8 mouse cellular contexts compared by ENCODE assay signal in the genomic region with DNA sequence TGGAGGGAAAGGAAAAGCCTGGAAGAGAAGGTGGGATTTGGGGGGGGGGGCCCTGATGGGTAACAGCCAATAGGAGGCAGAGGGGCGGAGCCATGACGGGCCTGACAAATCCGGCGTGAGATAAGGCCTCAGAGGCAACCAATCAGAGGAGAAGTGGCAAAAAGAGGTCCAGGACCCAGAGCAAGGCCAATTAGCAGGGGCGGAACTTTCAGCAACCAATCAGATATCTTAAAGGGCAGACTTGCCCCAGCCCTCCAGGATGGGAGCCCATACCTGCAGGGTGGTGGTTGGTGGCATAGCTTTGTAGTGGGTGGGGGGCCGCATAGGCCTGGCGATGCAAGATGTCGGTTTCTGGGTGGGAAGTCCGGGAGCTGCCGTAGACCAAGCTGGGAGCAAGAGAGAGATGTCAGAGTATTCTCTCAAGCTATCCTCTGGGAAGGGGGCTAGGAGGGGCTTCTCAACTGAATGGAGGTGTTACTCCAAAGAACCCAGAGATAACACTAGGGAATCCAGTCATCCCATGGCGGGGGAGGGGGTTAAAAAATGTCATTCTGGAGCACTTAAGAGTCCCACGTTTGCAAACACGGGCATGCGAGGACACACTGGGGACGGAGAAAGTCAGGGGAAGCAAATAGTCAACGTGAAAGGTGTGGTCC. TPM values are rescaled to one million over a fixed set of nuclear protein-coding genes. Genes with fewer than 3 reads are reported as not detected.
A peak's percentile ranks its signal among the peaks of the same experiment; 100 is the strongest.
DNase-seq lines count a peak whose midpoint lies in the region; ATAC-seq and TF ChIP-seq lines count a peak whose summit lies in the region.

No protein-coding gene starts in this region.

- WGBS in embryonic facial prominence, embryonic 11.5 days: 1% methylated on average over 16 of the region's 16 CpGs
- WGBS in limb, embryonic 13.5 days: 3% methylated on average over 16 of the region's 16 CpGs
- 4% methylated on average over 16 of the region's 16 CpGs for WGBS in midbrain, embryonic 16.5 days

- TF ChIP-seq CTCF in testis, adult 2 months (IDR thresholded peaks at IDR 0.05; ENCODE audit: control insufficient read depth, insufficient read depth, insufficient replicate concordance, low read depth, low read length): no peak

- peak; percentile 35 to 47 for DNase-seq in B cell, adult 2 months
- DNase-seq in adrenal gland, postnatal 14 days: peak; percentile 91
- peak; percentile 94 for DNase-seq in embryonic facial prominence, embryonic 11.5 days (ENCODE audit: low spot score)
- peak; percentile 76 to 83 for DNase-seq in heart, adult 18-20 months
- peak; percentile 39 for DNase-seq in kidney, adult 18-20 months

- H3K4me1 ChIP-seq in embryonic facial prominence, embryonic 11.5 days (ENCODE audit: control insufficient read depth, insufficient read depth, low read length): peaks cover 5% of the 10 kb centered on the region; the same call in 1 of the 2 replicates
- H3K4me1 ChIP-seq in limb, embryonic 13.5 days: peaks cover 24% of the 10 kb centered on the region
- H3K4me1 ChIP-seq in midbrain, embryonic 16.5 days (ENCODE audit: control insufficient read depth, insufficient read depth, low read length): peaks cover 16% of the 10 kb centered on the region
- peaks cover 22% of the 10 kb centered on the region for H3K4me1 ChIP-seq in testis, adult 2 months (ENCODE audit: control insufficient read depth, insufficient read depth, low read length)

- TF ChIP-seq POLR2A in testis, adult 2 months (IDR thresholded peaks at IDR 0.05; ENCODE audit: control insufficient read depth, low read depth, low read length): no peak

- peak; percentile 20; the same call in 1 of the 2 replicates for ATAC-seq in embryonic facial prominence, embryonic 11.5 days (replicated peaks; ENCODE audit: insufficient number of reproducible peaks, low FRiP score, low TSS enrichment, low read depth)
- ATAC-seq in limb, embryonic 13.5 days (ENCODE audit: low FRiP score, low read depth): peak; percentile 42
- peak; percentile 50 for ATAC-seq in midbrain, embryonic 16.5 days

- H3K27ac ChIP-seq in embryonic facial prominence, embryonic 11.5 days (replicated peaks; ENCODE audit: low read depth, low read length): peak overlapping the region; percentile 25; the same call in 1 of the 2 replicates
- H3K27ac ChIP-seq in limb, embryonic 13.5 days: peak overlapping the region; percentile 99
- H3K27ac ChIP-seq in midbrain, embryonic 16.5 days (ENCODE audit: low read length): peak overlapping the region; percentile 99
- peak overlapping the region; percentile 9 for H3K27ac ChIP-seq in testis, adult 2 months (ENCODE audit: control insufficient read depth, insufficient read depth, low read depth, low read length)

- no peaks in the 10 kb centered on the region for H3K9me3 ChIP-seq in embryonic facial prominence, embryonic 11.5 days (replicated peaks; ENCODE audit: control insufficient read depth, low read length)
- H3K9me3 ChIP-seq in limb, embryonic 13.5 days: no peaks in the 10 kb centered on the region
- H3K9me3 ChIP-seq in midbrain, embryonic 16.5 days (replicated peaks; ENCODE audit: control insufficient read depth, low read length, poor library complexity, severe bottlenecking): no peaks in the 10 kb centered on the region

- H3K36me3 ChIP-seq in embryonic facial prominence, embryonic 11.5 days (replicated peaks; ENCODE audit: control insufficient read depth, insufficient read depth, low read depth, low read length): peaks cover 38% of the 10 kb centered on the region
- H3K36me3 ChIP-seq in limb, embryonic 13.5 days: peaks cover 47% of the 10 kb centered on the region
- H3K36me3 ChIP-seq in midbrain, embryonic 16.5 days (ENCODE audit: control insufficient read depth, insufficient read depth, low read length): peaks cover 35% of the 10 kb centered on the region
- H3K36me3 ChIP-seq in testis, adult 2 months (ENCODE audit: control insufficient read depth, insufficient read depth, low read length): no peaks in the 10 kb centered on the region

- no peaks in the 10 kb centered on the region for H3K27me3 ChIP-seq in embryonic facial prominence, embryonic 11.5 days (ENCODE audit: control insufficient read depth, insufficient read depth, low read length)
- no peaks in the 10 kb centered on the region for H3K27me3 ChIP-seq in limb, embryonic 13.5 days
- no peaks in the 10 kb centered on the region for H3K27me3 ChIP-seq in midbrain, embryonic 16.5 days (ENCODE audit: control insufficient read depth, insufficient read depth, low read depth, low read length)
- H3K27me3 ChIP-seq in testis, adult 2 months (ENCODE audit: control insufficient read depth, insufficient read depth, low read length): no peaks in the 10 kb centered on the region

- H3K9ac ChIP-seq in embryonic facial prominence, embryonic 11.5 days (replicated peaks; ENCODE audit: low read length): peak overlapping the region; percentile 95
- H3K9ac ChIP-seq in limb, embryonic 13.5 days: peak overlapping the region; percentile 87
- H3K9ac ChIP-seq in midbrain, embryonic 16.5 days (ENCODE audit: low read depth, low read length): peak overlapping the region; percentile 91

- peak overlapping the region; percentile 94 for H3K4me2 ChIP-seq in embryonic facial prominence, embryonic 11.5 days (ENCODE audit: low read depth, low read length)
- peak overlapping the region; percentile 97 for H3K4me2 ChIP-seq in limb, embryonic 13.5 days (replicated peaks)
- H3K4me2 ChIP-seq in midbrain, embryonic 16.5 days (ENCODE audit: low read length): peak overlapping the region; percentile 65

- peak overlapping the region; percentile 92 for H3K4me3 ChIP-seq in embryonic facial prominence, embryonic 11.5 days (ENCODE audit: low read depth, low read length)
- peak overlapping the region; percentile 84 for H3K4me3 ChIP-seq in limb, embryonic 13.5 days
- H3K4me3 ChIP-seq in midbrain, embryonic 16.5 days (ENCODE audit: low read depth, low read length): peak overlapping the region; percentile 89
- H3K4me3 ChIP-seq in testis, adult 2 months (ENCODE audit: control insufficient read depth, low read depth, low read length): no peak overlapping the region; the same call in 1 of the 2 replicates

RNA-seq across cellular contexts. Expression of gene Prr12, which starts 1.6 kb away (rescaled TPM):
- 42.6 and 44.6 TPM in 2 replicates for total RNA-seq in adrenal gland, postnatal 14 days (2021)
- polyA plus RNA-seq in embryonic facial prominence, embryonic 11.5 days (2014; fragmentation: Nextera tagmentation; extraction: Ambion mirVana): 10.9 and 11.8 TPM in 2 replicates
- 10 to 100 TPM; 21.5 to 21.9 TPM for total RNA-seq in heart, adult 18-20 months (2021)
- polyA plus RNA-seq in limb, embryonic 13.5 days (2015; fragmentation: Nextera tagmentation; extraction: Ambion mirVana): 14.5 and 15.3 TPM in 2 replicates
- polyA plus RNA-seq in midbrain, embryonic 16.5 days (2015; fragmentation: Nextera tagmentation; extraction: Ambion mirVana): 13.6 and 13.9 TPM in 2 replicates
- polyA plus RNA-seq in testis, adult 2 months (2012; rRNA removed): 3.4 and 3.5 TPM in 2 replicates

RNA-seq across cellular contexts. Expression of gene Nosip, which starts 11.2 kb away (rescaled TPM):
- 41.6 and 47.5 TPM in 2 replicates for total RNA-seq in adrenal gland, postnatal 14 days (2021)
- 59.2 and 63.8 TPM in 2 replicates for polyA plus RNA-seq in embryonic facial prominence, embryonic 11.5 days (2014; fragmentation: Nextera tagmentation; extraction: Ambion mirVana)
- 10 to 100 TPM; 29.6 to 35.2 TPM for total RNA-seq in heart, adult 18-20 months (2021)
- 71.2 and 71.4 TPM in 2 replicates for polyA plus RNA-seq in limb, embryonic 13.5 days (2015; fragmentation: Nextera tagmentation; extraction: Ambion mirVana)
- polyA plus RNA-seq in midbrain, embryonic 16.5 days (2015; fragmentation: Nextera tagmentation; extraction: Ambion mirVana): 64.1 and 67.7 TPM in 2 replicates
- polyA plus RNA-seq in testis, adult 2 months (2012; rRNA removed): 115 and 123 TPM in 2 replicates

RNA-seq across cellular contexts. Expression of gene Prrg2, which starts 11.4 kb away (rescaled TPM):
- 16.0 and 16.3 TPM in 2 replicates for total RNA-seq in adrenal gland, postnatal 14 days (2021)
- 17.9 and 20.3 TPM in 2 replicates for polyA plus RNA-seq in embryonic facial prominence, embryonic 11.5 days (2014; fragmentation: Nextera tagmentation; extraction: Ambion mirVana)
- total RNA-seq in heart, adult 18-20 months (2021): 1 to 10 TPM; 7.8 TPM
- 22.3 and 24.5 TPM in 2 replicates for polyA plus RNA-seq in limb, embryonic 13.5 days (2015; fragmentation: Nextera tagmentation; extraction: Ambion mirVana)
- 12.5 and 13.6 TPM in 2 replicates for polyA plus RNA-seq in midbrain, embryonic 16.5 days (2015; fragmentation: Nextera tagmentation; extraction: Ambion mirVana)
- polyA plus RNA-seq in testis, adult 2 months (2012; rRNA removed): 27.3 and 27.9 TPM in 2 replicates

RNA-seq across cellular contexts. Expression of gene Rras, which starts 33.3 kb away (rescaled TPM):
- total RNA-seq in adrenal gland, postnatal 14 days (2021): 60.3 and 63.4 TPM in 2 replicates
- 18.5 and 23.9 TPM in 2 replicates for polyA plus RNA-seq in embryonic facial prominence, embryonic 11.5 days (2014; fragmentation: Nextera tagmentation; extraction: Ambion mirVana)
- 10 to 100 TPM; 43.9 to 47.7 TPM for total RNA-seq in heart, adult 18-20 months (2021)
- polyA plus RNA-seq in limb, embryonic 13.5 days (2015; fragmentation: Nextera tagmentation; extraction: Ambion mirVana): 27.5 and 29.1 TPM in 2 replicates
- 12.2 and 12.4 TPM in 2 replicates for polyA plus RNA-seq in midbrain, embryonic 16.5 days (2015; fragmentation: Nextera tagmentation; extraction: Ambion mirVana)
- polyA plus RNA-seq in testis, adult 2 months (2012; rRNA removed): 43.4 and 44.2 TPM in 2 replicates

RNA-seq across cellular contexts. Expression of gene Scaf1, which starts 34.9 kb away (rescaled TPM):
- 76.3 and 77.2 TPM in 2 replicates for total RNA-seq in adrenal gland, postnatal 14 days (2021)
- polyA plus RNA-seq in embryonic facial prominence, embryonic 11.5 days (2014; fragmentation: Nextera tagmentation; extraction: Ambion mirVana): 40.0 and 41.1 TPM in 2 replicates
- 10 to 100 TPM; 45.1 to 46.0 TPM for total RNA-seq in heart, adult 18-20 months (2021)
- polyA plus RNA-seq in limb, embryonic 13.5 days (2015; fragmentation: Nextera tagmentation; extraction: Ambion mirVana): 38.6 and 40.7 TPM in 2 replicates
- 42.4 and 47.8 TPM in 2 replicates for polyA plus RNA-seq in midbrain, embryonic 16.5 days (2015; fragmentation: Nextera tagmentation; extraction: Ambion mirVana)
- polyA plus RNA-seq in testis, adult 2 months (2012; rRNA removed): 25.1 and 27.4 TPM in 2 replicates

Comparison
In these comparisons a context has a peak if more than half of its experiments do, and no peak if none do; other contexts are left out.
1. DNase-seq: peak in every context shown above with its lines; median percentile 94 in embryonic facial prominence, embryonic 11.5 days; 91 in adrenal gland, postnatal 14 days; 80 in heart, adult 18-20 months; 41 in B cell, adult 2 months; 39 in kidney, adult 18-20 months.
2. H3K27ac ChIP-seq: peak in every context shown above with its lines; median percentile 99 in limb, embryonic 13.5 days; 99 in midbrain, embryonic 16.5 days; 25 in embryonic facial prominence, embryonic 11.5 days; 9 in testis, adult 2 months.